Mouse (Mus musculus) ES-E14 (cell line): ENCODE data around the gene Ryk.

Source experiments
- CHD2 ChIP-seq: IDR thresholded peaks from 2 replicates; pipeline ENCODE4 v1.6.1; 2014; ENCODE audit warnings: mild to moderate bottlenecking, low read depth, low read length, inconsistent platforms
- HCFC1 ChIP-seq: IDR thresholded peaks from 2 replicates; pipeline ENCODE4 v1.6.1; 2012; ENCODE audit warnings: low read length, inconsistent platforms, borderline replicate concordance; ENCODE audit not compliant: insufficient read depth
- MAFK ChIP-seq: IDR thresholded peaks from 2 replicates; pipeline ENCODE4 v1.6.1; 2014; ENCODE audit warnings: mild to moderate bottlenecking, low read depth, low read length, inconsistent platforms; ENCODE audit not compliant: insufficient read depth
- ZC3H11A ChIP-seq: IDR thresholded peaks from 2 replicates; pipeline ENCODE4 v1.6.1; 2012; ENCODE audit warnings: low read depth, mild to moderate bottlenecking, inconsistent platforms, low read length, borderline replicate concordance
- ZNF384 ChIP-seq: IDR thresholded peaks from 2 replicates; pipeline ENCODE4 v1.6.1; 2012; ENCODE audit warnings: low read depth, low read length, inconsistent platforms

DNA sequence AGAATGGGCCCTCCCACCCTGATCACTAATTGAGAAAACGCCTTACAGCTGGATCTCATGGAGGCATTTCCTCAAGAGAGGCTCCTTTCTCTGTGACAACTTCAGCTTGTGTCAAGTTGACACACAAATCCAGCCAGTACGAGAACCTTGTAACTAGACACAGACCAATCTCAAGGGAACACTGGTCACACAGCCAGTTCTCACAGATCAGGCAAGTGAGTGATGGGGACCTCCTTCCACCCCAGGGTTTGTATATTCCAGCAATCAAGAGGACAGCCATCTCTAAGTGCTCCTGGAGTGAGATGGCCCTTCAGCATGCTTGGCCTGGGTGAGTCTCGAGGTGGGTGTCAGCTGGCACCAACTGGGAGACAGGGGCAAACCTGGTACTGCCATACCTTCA is 121.1 kb downstream of the Ryk start:
- TF ChIP-seq ZNF384 (no peak), HCFC1 (no peak), ZC3H11A (no peak), CHD2 (no peak), MAFK (no peak)
